Mouse (Mus musculus) T-cell, adult 66 days (primary cell): ENCODE measurements around the gene Rara. TPM values are rescaled to one million over a fixed set of nuclear protein-coding genes. Genes with fewer than 3 reads are reported as not detected.

ENCODE experiments used
- total RNA-seq, 2 experiments: library from RNA; stranded (reverse); gene quantifications; 3 replicates in 1 of 2; 4 replicates in 1 of 2; pipeline ENCODE4 v1.2.4; 2023

The Rara gene
- 10 to 100 TPM; 82.6 to 84.2 TPM for total RNA-seq

DNA sequence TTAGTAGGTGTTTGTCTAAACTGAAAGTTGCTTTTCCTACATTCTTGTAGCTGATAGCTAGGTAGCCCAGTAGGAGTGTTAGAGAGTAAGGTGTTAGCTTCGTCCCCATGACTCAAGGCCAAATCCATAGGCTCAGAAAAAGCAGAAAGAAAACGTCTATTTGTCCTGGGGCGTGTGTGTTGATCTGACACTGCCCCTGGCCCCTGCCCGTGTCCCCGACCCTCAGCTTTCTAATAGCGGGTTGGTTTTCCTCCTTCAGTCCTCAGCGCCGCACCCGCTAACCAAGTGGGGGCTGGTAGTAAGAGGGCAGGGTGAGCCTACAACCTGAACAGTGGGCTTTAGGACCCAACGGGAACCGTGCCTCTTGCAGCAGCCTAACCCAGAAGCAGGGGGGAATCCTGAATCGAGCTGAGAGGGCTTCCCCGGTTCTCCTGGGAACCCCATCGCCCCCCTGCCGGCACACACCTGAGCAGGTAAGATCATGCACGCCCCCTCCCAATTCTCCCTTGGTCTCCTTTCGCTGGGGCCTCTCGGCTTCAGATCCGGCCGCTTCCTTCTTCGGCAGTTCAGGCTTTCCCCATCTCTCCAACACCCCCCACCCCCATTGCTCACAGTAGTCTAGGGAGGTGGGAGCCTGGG lies at the start of gene Rara:
Rara (plus strand) TSS at position 381 of the 639 bp plus-strand sequence.

DNA sequence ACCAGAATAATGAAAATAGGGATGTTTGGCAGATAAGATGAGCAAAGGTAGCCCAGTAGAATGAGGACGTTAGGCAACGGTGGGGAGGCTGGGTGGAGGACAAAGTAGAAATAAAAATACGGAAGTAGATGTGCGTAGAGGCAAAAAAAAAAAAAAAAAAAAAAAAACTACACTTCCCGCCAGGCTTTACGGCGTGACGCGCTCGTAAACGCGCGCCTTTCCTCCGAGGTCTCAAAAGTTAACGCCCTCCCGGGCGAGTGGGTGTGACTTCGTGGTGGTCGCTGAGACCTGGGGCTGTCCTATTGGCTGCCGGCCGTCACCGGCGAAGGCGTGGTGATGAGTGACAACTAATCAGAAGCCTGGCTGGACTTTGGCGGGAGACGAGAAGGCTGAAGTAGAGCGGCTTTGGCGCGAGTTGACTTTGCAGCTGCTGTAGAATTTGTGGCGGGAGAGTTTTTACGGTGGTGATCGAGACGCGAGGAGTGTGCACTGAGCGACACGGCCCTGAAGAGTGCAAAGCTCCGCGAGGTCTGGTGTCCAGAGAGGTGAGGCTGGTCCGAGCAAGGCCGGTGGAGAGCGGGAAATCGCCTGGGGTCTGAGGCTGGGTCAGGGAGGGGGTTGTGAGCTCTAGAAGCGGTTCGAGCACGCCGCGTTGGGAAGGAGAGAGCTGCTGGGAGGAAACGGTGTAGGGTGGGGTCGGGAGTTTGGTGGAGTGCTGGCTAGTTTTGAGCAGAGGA lies 20.0 kb upstream of the Rara start, which contains the start of gene Cdc6:
Cdc6 (plus strand) TSS at position 365 of the 737 bp plus-strand sequence.

DNA sequence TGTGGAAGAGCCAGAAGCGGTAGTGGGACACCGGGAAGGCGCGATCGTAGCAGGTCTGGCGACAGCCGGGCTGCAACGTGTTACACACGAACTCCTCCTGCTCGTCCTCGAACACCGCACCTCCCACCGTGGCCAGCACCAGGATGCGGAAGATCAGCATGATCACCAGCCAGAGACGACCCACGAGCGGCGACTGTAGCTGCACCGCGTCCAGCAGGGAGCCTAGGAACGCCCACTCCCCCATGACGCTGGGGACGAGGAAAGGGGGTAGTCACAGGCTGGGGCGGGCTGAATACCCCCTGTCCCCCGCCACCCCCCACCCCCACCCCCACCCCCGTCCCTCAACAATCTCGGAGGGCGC lies 55.1 kb downstream of the Rara start, which contains the start of gene Gjd3:
Gjd3 (minus strand) TSS at position 244 of the 361 bp plus-strand sequence.

DNA sequence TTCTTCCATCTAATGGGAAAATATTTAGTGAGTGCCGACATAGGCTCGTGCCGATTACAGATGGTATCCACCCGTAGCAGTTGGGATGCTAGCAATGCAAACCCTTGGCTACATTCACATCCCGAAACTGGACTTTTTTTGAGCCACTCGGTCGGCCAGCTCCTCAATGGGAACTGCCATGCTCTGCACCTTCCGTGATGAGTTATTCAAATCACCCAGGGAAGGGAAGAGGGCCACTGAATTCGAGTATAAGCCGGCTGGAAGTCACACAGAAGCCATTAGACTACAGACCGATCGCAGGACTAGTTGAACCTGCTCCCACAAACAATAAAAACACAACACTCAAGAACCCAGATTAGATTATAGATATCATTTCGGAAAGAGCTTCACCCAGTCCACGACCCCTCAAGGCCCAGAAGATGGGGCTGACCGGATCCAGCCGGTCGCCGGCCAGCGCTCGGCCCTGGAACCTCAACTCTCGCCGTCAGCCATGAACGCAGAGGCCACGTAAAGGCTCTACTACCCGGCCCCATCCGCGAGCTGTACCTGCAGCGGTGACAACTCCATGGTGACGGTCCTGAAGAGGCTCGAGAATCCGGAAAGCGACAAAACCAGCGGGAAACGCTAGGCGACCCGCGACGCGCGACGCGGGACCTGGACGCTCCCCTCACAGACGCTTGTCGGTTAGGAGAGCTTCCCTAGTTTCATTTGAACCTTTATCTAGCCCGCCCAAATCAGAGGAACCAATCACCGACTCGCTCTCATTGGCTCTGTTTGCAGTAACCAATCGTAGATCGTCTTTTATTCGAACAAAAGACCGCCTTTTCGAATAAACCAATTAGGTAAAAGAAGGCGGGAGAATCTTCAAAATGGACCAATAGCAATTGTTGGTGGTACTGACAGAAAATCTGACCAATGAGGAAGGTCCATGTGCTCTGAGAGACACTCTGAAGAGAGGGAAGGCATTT lies 96.2 kb downstream of the Rara start, which contains the start of gene Top2a:
Top2a (minus strand) TSS at position 690 of the 968 bp plus-strand sequence.

Other genes with a start within 250 kb of the Rara start
- gene Psmd3, start 245.3 kb upstream of the Rara start, total RNA-seq: 10 to 100 TPM; 83.3 to 84.0 TPM
- gene Csf3, start 226.6 kb upstream of the Rara start, total RNA-seq: not detected
- 10 to 100 TPM; 69.9 to 75.5 TPM for gene Med24, start 198.4 kb upstream of the Rara start, total RNA-seq
- 10 to 100 TPM; 47.6 to 49.8 TPM for gene Thra, start 187.2 kb upstream of the Rara start, total RNA-seq
- 1 to 10 TPM; 7.2 to 7.6 TPM for gene Nr1d1, start 152.5 kb upstream of the Rara start, total RNA-seq
- gene Msl1, start 132.3 kb upstream of the Rara start, total RNA-seq: 100 to 1,000 TPM; 133 to 134 TPM
- 100 to 1,000 TPM; 111 to 125 TPM for gene Casc3, start 122.9 kb upstream of the Rara start, total RNA-seq
- gene Rapgefl1, start 91.0 kb upstream of the Rara start, total RNA-seq: under 1 TPM; 0.15 to 0.33 TPM
- gene Wipf2, start 64.2 kb upstream of the Rara start, total RNA-seq: 10 to 100 TPM; 51.8 to 52.8 TPM
- gene Cdc6, start 20.0 kb upstream of the Rara start, total RNA-seq: 1 to 10 TPM; 5.0 to 5.3 TPM
- gene Gjd3, start 55.2 kb downstream of the Rara start, total RNA-seq: not detected
- gene Top2a, start 96.4 kb downstream of the Rara start, total RNA-seq: 10 to 100 TPM; 18.8 to 34.2 TPM
- 100 to 1,000 TPM; 228 to 236 TPM for gene Igfbp4, start 113.4 kb downstream of the Rara start, total RNA-seq
- 1 to 10 TPM in 1 of 2 experiments, not detected in 1; 1.1 TPM for gene Tns4, start 161.5 kb downstream of the Rara start, total RNA-seq
- gene Ccr7, start 227.3 kb downstream of the Rara start, total RNA-seq: 100 to 1,000 TPM; 516 to 541 TPM